Mouse (Mus musculus): ENCODE measurements around the gene Tulp1.
"Not testable (repeated sequence)": the region's sequence is repeated elsewhere in the genome, so short reads cannot be mapped to it uniquely, and the experiment has no call there.

Tulp1 gene

DNA sequence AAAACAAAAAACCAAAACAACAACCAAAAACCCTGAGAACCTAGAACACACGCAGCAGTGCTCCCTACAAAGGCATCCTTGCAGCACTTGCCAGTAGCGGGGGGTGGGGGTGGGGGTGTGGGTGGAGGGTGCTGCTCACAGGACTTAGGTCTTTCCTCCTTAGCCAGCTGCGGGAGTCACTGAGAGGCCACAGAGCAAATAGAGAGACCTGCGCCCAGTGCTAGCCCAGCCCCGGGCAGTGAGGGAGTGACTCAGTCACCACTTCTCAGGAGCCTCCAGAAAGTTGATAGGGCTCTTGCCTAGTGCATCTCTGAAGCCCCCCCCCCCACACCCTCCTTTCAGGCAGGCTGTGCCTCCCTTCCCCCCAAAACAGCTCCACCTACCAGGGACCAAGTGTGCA, 4.0 kb upstream of the Tulp1 start:
- DNase-seq (ENCODE audit: low read depth, low spot score): no peak

GRCm38 (mm10) chr17:28368449-28368848, 3.4 kb upstream of the Tulp1 start:
- DNase-seq (ENCODE audit: low read depth, low spot score): peak; percentile 43

DNA sequence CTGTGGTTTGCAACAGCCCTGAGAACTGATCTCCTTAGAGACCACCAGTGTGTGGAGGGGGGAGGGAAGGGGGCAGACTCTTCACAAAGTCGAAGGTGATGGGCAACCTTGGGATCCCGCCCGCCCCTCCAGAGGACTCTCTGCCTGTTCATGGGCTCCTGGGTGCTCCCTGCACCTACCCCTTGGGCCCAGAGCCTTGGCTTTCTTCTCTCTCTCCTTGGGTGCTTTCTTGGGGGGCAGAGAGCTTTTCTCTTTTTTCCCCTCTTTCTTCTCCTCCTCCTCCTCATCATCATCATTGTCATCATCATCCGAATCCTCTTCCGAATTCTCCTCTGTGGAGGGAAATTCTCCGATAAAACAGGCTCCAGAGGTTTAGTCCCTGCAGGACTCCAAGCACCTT, 1.5 kb downstream of the Tulp1 start:
- no peak for DNase-seq (ENCODE audit: low read depth, low spot score)

GRCm38 (mm10) chr17:28362653-28363292, 2.2 kb downstream of the Tulp1 start:
- DNase-seq (ENCODE audit: low read depth, low spot score): no peak

GRCm38 (mm10) chr17:28361921-28362652, 2.9 kb downstream of the Tulp1 start:
- DNase-seq (ENCODE audit: low read depth, low spot score): no peak

GRCm38 (mm10) chr17:28360531-28361277, 4.3 kb downstream of the Tulp1 start:
- no peak for DNase-seq (ENCODE audit: low read depth, low spot score)

- not testable (repeated sequence) for DNase-seq (ENCODE audit: low read depth, low spot score)
These were observed 6.3 kb downstream of the Tulp1 start for GRCm38 (mm10) chr17:28358576-28359261.

GRCm38 (mm10) chr17:28355871-28356270, 9.2 kb downstream of the Tulp1 start:
- DNase-seq (ENCODE audit: low read depth, low spot score): no peak

GRCm38 (mm10) chr17:28352018-28352417, 13.0 kb downstream of the Tulp1 start:
- DNase-seq (ENCODE audit: low read depth, low spot score): no peak

DNA sequence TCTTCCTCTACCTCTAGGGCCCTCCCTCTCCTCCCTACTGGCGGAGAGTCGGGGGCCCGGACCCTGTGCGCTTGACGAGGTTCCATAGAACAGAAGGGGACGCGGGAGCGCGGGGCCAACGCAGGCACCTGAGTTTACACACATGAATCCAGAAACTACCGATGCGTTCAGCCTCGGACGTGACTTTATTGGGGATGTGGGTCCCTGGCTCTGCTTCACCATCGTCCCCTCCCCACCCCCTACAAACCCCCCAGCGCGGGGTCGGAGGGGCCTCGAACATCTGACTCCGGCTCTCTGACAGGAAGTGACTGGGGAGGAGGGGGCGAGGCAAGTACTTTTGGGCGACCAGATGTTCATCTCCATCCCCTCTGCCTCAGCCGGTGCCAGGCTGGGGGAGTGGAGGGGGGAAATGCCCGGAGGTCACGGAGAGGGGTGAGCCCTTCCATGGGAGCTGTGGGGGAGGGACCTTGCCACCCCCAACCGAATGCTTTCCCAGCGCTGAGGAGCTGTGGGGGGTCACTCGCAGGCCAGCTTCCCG, 13.6 kb downstream of the Tulp1 start:
- DNase-seq (ENCODE audit: low read depth, low spot score): no peak

- DNase-seq (ENCODE audit: low read depth, low spot score): no peak
These were observed 14.3 kb downstream of the Tulp1 start, which contains the start of gene Tead3 for GRCm38 (mm10) chr17:28350466-28351352. Gene Tead3 (minus strand): TSS chr17:28350817.

- no peak for DNase-seq (ENCODE audit: low read depth, low spot score)
These were observed 15.0 kb downstream of the Tulp1 start for GRCm38 (mm10) chr17:28349901-28350465.

DNA sequence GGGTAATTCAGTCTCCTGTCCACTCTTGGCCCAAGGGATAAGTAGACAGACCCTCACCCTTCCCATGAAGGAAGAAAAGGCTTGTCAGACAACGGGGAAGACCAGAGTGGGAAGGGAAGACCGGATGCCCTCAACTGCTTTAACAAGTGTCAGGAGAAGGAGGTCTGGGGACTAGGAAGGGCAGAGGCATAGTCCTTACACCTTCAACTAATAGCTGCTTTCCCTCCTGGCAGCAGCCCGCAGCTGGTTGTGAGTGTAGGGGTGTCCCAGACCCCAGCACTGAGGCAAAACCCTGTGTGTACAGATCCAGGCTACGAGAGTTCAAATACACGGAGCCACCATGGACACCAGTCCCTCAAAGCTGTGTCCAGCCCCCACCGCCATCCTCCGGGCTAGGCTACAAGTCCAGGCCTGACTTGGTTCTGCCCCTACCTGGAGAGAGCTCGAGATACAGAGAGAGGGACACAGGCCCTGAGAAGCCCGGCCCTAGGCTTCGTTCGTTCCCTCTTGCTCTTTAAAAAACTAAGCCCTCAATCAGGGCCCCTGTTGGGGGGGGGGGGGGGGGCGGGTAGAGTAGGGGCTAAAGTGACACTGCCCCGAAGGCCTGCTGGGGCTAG, 15.7 kb downstream of the Tulp1 start:
- DNase-seq (ENCODE audit: low read depth, low spot score): no peak

- no peak for DNase-seq (ENCODE audit: low read depth, low spot score)
These were observed 16.8 kb downstream of the Tulp1 start for GRCm38 (mm10) chr17:28348211-28348610.

DNA sequence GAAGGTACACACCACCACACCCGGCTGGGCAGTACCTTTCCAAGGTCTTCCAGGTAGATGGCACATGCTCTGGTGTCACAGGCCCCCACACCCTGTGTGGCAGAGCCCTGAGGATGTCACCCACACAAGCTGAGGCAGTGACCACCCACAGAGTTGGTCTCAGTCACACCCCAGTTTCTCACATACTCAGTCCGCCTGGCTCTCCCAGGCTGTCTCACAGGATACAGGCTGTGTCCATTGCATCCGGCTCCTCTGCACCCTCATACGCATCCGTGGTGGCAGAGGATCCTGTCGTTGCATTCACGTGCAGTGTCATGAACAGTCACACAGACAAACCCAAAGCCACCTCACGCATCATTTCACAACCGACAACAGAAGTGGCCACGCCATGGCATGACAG, 17.7 kb downstream of the Tulp1 start:
- DNase-seq (ENCODE audit: low read depth, low spot score): no peak

DNA sequence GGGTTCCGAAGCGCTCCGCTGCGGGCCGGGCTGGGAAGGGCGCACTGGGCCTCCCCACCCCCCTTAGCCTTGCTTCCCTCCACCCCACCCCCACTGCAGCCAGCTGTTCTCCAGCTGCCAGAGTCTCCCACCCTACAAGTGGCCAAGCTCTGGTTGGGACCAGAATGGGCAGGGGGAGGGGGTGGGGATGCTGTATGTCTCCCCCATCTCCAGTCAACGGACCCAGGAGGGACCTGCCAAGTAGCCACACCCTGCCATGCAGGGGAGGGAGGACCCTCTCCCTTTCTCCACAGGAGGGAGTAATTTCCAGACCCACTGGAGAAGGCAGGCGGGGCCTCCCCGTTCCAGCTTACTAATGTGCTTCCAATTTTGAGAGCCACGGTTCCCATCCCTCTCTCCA, 19.1 kb downstream of the Tulp1 start:
- no peak for DNase-seq (ENCODE audit: low read depth, low spot score)

GRCm38 (mm10) chr17:28345271-28345721, 19.7 kb downstream of the Tulp1 start:
- DNase-seq (ENCODE audit: low read depth, low spot score): no peak

DNA sequence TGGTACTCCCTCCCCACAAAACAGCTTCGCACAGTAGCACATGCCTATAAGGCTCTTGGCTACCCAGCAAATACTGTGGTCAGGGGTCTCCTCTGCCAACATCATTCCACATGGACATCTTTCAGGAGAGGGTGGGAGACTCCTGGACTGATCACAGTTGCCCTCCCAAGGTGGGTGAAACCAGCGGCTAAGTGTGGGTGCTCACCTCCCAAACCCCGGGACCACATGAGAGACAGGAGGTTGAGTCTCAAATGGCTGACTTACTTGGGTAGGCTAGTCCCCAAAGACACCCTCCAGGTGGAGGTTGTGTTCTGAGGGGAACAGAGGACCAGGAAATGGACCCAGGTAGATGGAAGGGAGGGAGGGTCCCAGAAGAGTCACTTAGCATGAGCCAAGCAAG, 20.4 kb downstream of the Tulp1 start:
- DNase-seq (ENCODE audit: low read depth, low spot score): no peak

DNA sequence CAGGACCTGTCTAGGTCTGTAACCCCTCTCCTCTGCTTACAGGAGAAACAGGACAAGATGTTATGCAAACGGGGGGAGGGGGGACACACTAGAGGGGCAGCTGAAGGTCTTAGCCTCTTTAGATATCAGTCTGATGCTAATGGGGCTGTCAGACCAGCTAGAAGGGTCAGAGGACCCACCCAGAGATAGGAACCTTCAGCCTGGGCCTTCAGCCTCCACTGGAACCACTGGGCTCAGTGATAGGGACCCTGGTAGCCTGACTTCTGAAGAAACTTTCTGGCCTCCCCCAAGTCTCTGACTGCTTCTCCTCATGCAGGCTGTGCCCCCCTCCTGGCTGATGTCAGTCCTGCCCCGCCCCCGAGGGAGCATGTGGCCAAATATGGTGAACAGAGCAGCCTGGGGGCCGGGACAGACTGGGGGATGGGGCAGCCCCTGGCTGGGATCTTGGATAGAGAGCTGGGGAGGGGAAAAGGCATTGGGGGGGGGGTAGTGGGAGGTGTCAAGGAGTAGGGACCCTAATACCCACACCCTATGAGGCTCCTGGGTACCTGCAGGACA, 20.9 kb downstream of the Tulp1 start:
- DNase-seq (ENCODE audit: low read depth, low spot score): no peak
